Mouse (Mus musculus) liver, postnatal 0 days (tissue): Measurements from ENCODE around the gene Myo3b. TPM values are rescaled to one million over a fixed set of nuclear protein-coding genes. Genes with fewer than 3 reads are reported as not detected.

Experiments
- ATAC-seq: fragments of 200-750 bp; cut with Nextera tagmentation; 2 replicates; pipeline ENCODE4 v1.8.0; 2017; ENCODE audit warnings: mild to moderate bottlenecking, moderate library complexity
- DNase-seq: peaks from one replicate; pipeline ENCODE4 v3.0.0-alpha.2; 2016
- H3K27ac ChIP-seq: fragments of 300-500 bp; sonication (generic); 2 replicates; pipeline ENCODE4 v1.5.1; 2014; ENCODE audit warnings: antibody characterized with exemption, moderate library complexity, mild to moderate bottlenecking, low read depth
- H3K27me3 ChIP-seq: fragments of 300-500 bp; sonication (generic); 2 replicates; pipeline ENCODE4 v1.6.1; 2014; ENCODE audit warnings: low read length, control low read depth, mixed read lengths; ENCODE audit not compliant: insufficient read depth
- H3K36me3 ChIP-seq: fragments of 300-500 bp; sonication (generic); replicated peaks from 2 replicates; pipeline ENCODE4 v1.6.1; 2014; ENCODE audit warnings: mild to moderate bottlenecking, control low read depth, low read length, moderate library complexity, mixed read lengths; ENCODE audit not compliant: insufficient read depth
- H3K4me1 ChIP-seq: fragments of 300-500 bp; sonication (generic); 2 replicates; pipeline ENCODE4 v1.6.1; 2014; ENCODE audit warnings: antibody characterized with exemption, mild to moderate bottlenecking, control low read depth; ENCODE audit not compliant: insufficient read depth
- H3K4me2 ChIP-seq: fragments of 300-500 bp; sonication (generic); 2 replicates; pipeline ENCODE4 v1.6.1; 2014; ENCODE audit warnings: low read depth, mild to moderate bottlenecking, low read length, moderate library complexity, mixed read lengths
- H3K4me3 ChIP-seq: fragments of 300-500 bp; sonication (generic); 2 replicates; pipeline ENCODE4 v1.5.1; 2014; ENCODE audit warnings: low read depth, low read length
- H3K9ac ChIP-seq: fragments of 300-500 bp; sonication (generic); replicated peaks from 2 replicates; pipeline ENCODE4 v1.6.1; 2014; ENCODE audit warnings: mild to moderate bottlenecking, moderate library complexity
- H3K9me3 ChIP-seq: fragments of 300-500 bp; sonication (generic); 2 replicates; pipeline ENCODE4 v1.6.1; 2016; ENCODE audit warnings: mild to moderate bottlenecking, control low read depth, low read length, mixed read lengths
- CTCF ChIP-seq: sonication (generic); IDR thresholded peaks from 2 replicates; pipeline ENCODE4 v1.5.1; 2016; ENCODE audit warnings: antibody characterized with exemption, low read depth
- EP300 ChIP-seq: IDR thresholded peaks from 2 replicates; pipeline ENCODE4 v1.6.1; 2016; ENCODE audit warnings: antibody characterized with exemption, low read depth, mild to moderate bottlenecking
- WGBS: fragments of 180-500 bp; shearing (Covaris S2); extraction: QIAGEN DNeasy Blood & Tissue Kit; methylation state at CpG from one replicate; pipeline ENCODE4 v1.1.7; 2014; ENCODE audit not compliant: insufficient replicate concordance; 5-methylcytosine and 5-hydroxymethylcytosine counted together
- polyA plus RNA-seq: library from polyadenylated mRNA; unstranded; fragments of >200 nt; fragmentation: Nextera tagmentation; extraction: Ambion mirVana; gene quantifications from 2 replicates; pipeline ENCODE4 v1.2.1, GENCODE M21; 2015

Myo3b gene
- polyA plus RNA-seq, 1 experiment from 2014 or later = not detected

DNA sequence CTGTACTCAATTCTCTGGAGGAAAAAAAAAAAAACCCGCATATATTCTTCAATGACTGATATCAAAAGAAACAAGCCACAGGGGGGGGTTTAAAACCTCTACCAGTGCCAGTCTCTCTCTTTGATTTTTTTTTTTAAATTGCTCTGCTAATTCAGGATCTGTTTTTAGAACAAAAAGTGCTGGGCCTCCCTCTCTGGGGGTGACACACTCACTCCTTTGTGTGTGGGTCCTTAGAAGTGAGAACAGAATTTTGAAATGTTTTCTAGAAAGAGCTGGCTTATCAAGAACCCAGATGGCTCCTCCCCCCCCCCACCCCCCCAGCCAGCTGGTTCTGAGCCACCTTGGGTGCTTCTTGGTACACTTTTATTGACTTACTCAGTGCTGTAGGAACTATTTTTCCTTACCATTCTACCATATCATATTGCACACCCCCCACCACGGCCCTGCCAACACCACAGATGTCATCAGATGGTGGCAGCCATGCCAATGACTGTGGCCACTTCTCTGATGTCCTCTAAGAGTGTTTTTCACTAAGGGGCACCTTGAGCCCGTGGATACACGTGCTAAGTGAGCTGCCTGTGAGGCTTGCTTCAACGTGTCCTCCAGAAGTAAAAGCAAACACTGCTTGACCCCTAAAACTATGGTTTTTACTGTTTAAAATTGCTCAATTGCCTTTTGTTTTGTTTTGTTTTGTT is 280.1 kb downstream of the Myo3b start:
- no peak for ATAC-seq

DNA sequence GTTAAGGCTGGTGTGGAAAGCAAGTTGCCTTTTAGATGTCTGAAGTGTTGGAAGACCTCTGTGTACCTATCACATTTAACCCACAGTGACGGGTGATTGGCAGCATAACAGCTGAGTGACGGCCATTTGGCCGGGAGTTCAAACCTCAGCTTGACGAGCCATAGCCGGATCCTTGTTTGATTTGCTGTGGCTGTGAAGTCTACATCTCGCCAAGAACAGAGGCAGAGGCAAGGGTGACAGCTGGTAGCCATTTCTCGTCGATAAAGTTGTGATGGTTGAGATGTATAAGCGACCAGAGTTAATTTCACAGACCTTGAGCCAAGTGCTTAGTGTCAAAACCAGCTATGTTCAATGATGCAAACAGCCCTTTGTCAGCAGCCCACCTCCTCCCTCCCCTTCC is 283.8 kb downstream of the Myo3b start:
- H3K4me3 ChIP-seq = no peak overlapping the region
- ATAC-seq (no peak), DNase-seq (no peak)
- H3K27me3 ChIP-seq = no peaks in the 10 kb centered on the region
- H3K27ac ChIP-seq = no peak overlapping the region
- no peak overlapping the region for H3K9ac ChIP-seq
- no peaks in the 10 kb centered on the region for H3K9me3 ChIP-seq
- no peaks in the 10 kb centered on the region for H3K4me1 ChIP-seq
- TF ChIP-seq EP300 = no peak
- no peak for TF ChIP-seq CTCF
- H3K36me3 ChIP-seq = no peaks in the 10 kb centered on the region
- no peak overlapping the region for H3K4me2 ChIP-seq
- WGBS = 70% methylated on average over 9 of the region's 9 CpGs

More for the DNA sequence above, 280.1 kb downstream of the Myo3b start:
- WGBS = 55% methylated on average over 5 of the region's 5 CpGs
- Histone ChIP-seq H3K9ac (no peak overlapping the region), H3K27me3 (no peaks in the 10 kb centered on the region), H3K36me3 (no peaks in the 10 kb centered on the region), H3K9me3 (no peaks in the 10 kb centered on the region), H3K4me3 (no peak overlapping the region), H3K4me1 (no peaks in the 10 kb centered on the region), H3K27ac (no peak overlapping the region), H3K4me2 (no peak overlapping the region)
- DNase-seq = no peak
- TF ChIP-seq CTCF (no peak), EP300 (no peak)

DNA sequence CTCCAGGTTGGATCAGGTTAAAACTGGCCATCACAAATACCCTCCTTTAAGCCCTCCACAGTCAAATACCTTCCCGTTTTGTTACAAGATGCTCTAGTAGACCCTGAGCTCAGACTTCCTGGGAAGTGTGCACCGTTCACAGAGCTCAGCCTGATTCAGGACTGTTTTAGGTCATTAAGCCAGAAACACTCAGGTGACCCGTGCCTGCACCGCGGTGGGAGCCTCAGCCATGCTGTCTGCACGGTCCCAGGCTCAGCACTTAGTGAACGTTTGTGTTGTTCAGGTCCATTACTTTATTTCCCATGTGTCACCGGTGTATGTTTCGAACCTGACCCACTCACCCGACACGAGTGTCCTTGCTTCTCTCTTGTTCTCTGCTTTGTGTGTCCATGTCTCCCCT is 288.7 kb downstream of the Myo3b start:
- Histone ChIP-seq H3K27me3 (no peaks in the 10 kb centered on the region), H3K36me3 (no peaks in the 10 kb centered on the region), H3K9me3 (no peaks in the 10 kb centered on the region), H3K4me2 (no peak overlapping the region), H3K4me3 (no peak overlapping the region), H3K9ac (no peak overlapping the region), H3K27ac (no peak overlapping the region), H3K4me1 (no peaks in the 10 kb centered on the region)
- DNase-seq (no peak), ATAC-seq (no peak)
- TF ChIP-seq EP300 (no peak), CTCF (no peak)
- WGBS = 78% methylated on average over 11 of the region's 11 CpGs

DNA sequence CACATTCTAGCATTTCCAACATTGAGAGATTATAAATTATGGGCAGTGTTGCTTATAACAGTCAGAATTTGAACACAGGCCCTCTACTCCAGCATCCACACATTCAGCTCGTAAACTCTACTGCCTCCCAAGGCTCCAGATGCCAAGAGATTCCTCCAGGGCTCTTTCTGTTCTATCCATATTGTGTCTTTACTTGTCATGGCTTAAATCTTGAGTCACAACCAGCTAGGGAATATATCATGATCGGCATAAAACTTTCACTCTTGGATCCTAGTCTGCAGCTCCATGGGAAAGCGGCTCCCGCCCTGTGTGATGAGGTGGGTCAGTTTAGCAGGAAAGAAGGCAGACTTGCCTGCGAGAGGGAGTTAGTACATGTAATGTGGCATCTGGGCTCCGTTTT is 294.0 kb downstream of the Myo3b start:
- H3K4me1 ChIP-seq = 0 out of 2 replicates have a peak, but pooled peaks cover 3% of the 10 kb centered on the region
- WGBS = 79% methylated on average over 6 of the region's 6 CpGs
- TF ChIP-seq EP300 (no peak), CTCF (no peak)
- no peak for ATAC-seq
- H3K4me3 ChIP-seq = no peak overlapping the region
- no peak overlapping the region for H3K9ac ChIP-seq
- no peak overlapping the region for H3K4me2 ChIP-seq
- no peak for DNase-seq
- H3K9me3 ChIP-seq = no peaks in the 10 kb centered on the region
- no peaks in the 10 kb centered on the region for H3K36me3 ChIP-seq
- H3K27me3 ChIP-seq = no peaks in the 10 kb centered on the region
- no peak overlapping the region for H3K27ac ChIP-seq

DNA sequence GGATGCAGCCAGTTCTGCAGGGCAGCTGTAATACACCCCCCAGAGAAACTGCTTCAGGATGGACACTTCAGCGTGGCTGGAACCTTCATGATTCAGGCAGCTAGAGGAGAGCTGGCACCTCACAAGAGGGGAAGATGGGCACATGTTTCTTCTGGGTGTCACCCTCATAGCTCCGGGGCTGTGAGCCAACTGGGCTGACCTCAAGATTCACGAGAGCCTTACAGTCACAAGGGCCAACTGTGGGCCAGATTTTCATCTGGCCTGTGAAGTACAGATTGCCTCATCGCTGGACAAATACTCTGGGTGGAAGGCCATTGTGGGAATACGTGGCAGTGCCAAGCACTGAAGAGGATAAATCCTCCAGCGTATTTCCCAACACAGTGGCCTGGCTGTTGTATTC is 294.6 kb downstream of the Myo3b start:
- H3K4me1 ChIP-seq = 0 out of 2 replicates have a peak, but pooled peaks cover 3% of the 10 kb centered on the region
- ATAC-seq (peak; percentile 74), DNase-seq (peak; percentile 15)
- no peak overlapping the region for H3K4me2 ChIP-seq
- H3K36me3 ChIP-seq = no peaks in the 10 kb centered on the region
- H3K9ac ChIP-seq = no peak overlapping the region
- TF ChIP-seq CTCF (no peak), EP300 (peak; percentile 24; the same call in 1 of the 2 replicates)
- 59% methylated on average over 6 of the region's 6 CpGs for WGBS
- no peaks in the 10 kb centered on the region for H3K9me3 ChIP-seq
- H3K27me3 ChIP-seq = no peaks in the 10 kb centered on the region
- H3K27ac ChIP-seq = no peak overlapping the region
- H3K4me3 ChIP-seq = no peak overlapping the region

DNA sequence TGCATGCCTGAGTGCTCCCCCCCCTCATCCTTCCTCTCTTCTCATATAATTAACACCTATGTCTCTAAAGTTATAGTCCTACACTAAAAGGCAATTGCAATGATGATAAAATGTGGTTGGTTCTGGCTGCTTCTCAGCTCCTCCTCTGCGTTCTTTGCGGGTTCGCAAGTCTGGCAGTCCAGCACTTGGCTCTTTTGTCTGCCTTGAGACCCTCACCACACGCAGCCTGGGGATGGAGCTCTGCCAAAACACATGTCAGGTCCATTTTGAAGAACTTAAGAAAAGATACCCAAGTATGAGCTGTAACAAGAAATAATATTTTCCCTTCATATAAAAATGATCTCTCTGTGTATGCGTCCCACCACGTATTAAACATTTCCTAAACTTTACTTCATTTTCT is 297.6 kb downstream of the Myo3b start:
- H3K36me3 ChIP-seq = no peaks in the 10 kb centered on the region
- H3K4me1 ChIP-seq = 0 out of 2 replicates have a peak, but pooled peaks cover 3% of the 10 kb centered on the region
- no peak overlapping the region for H3K4me2 ChIP-seq
- no peak overlapping the region for H3K27ac ChIP-seq
- 78% methylated on average over 6 of the region's 6 CpGs for WGBS
- H3K27me3 ChIP-seq = no peaks in the 10 kb centered on the region
- H3K9ac ChIP-seq = no peak overlapping the region
- no peaks in the 10 kb centered on the region for H3K9me3 ChIP-seq
- TF ChIP-seq CTCF (no peak), EP300 (no peak)
- no peak overlapping the region for H3K4me3 ChIP-seq
- no peak for DNase-seq
- no peak for ATAC-seq
